Mouse (Mus musculus) heart, postnatal 10 days (tissue): ENCODE results near the gene Tor1b. TPM values are rescaled to one million over a fixed set of nuclear protein-coding genes. Genes with fewer than 3 reads are reported as not detected.
A peak's percentile ranks its signal among the peaks of the same experiment; 100 is the strongest.

Source experiments
- DNase-seq, 2 experiments: peaks; one replicate each; pipeline ENCODE4 v3.0.0; 2021
- intact Hi-C: fragments of 180-260 bp; cut with DNase I; formaldehyde crosslinking; loops from one replicate; pipeline ENCODE4 v1.15.1; 2025
- total RNA-seq, 2 experiments: library from RNA; stranded (reverse); gene quantifications; 2 replicates each; pipeline ENCODE4 v1.2.3; 2021

The Tor1b gene
- total RNA-seq, 2 experiments from 2014 or later = 29.3 to 34.0 TPM

DNA sequence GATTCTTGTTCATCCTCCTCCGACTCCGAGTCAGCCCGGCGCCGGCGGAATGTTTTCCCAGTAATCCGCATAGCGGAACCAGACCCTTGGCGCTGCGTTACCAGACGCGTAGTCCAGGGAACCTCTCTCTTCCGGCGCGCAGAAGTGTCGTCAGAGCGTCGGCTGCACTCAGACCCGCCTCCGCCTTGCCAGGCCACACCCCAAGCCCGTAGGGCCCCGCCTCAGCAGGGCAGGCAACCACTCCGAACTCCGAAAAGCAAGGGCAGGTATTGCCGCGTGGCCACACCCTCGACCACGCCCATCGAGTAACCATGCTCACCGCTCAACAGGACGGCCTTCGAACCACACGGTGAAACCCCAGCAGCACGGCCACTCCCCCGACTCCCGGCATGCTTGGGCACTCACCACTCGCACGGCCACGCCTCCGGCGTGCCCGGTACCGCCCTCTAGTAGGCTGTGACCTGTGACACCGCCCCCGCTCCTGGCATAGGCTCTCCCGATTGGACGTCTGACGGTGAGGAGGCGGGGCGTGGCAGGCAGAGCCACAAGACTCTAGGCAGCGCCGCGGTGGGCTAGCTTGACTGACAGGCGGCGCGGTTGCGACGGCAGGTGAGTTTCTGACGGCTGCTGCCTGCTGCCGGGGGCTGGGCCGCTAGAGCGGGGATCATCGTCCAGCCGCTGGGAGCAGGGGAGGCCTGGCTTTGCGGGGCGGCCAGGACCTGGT is 29.2 kb downstream of the Tor1b start, which contains the start of the genes BC005624 and Usp20:
TSS of gene BC005624 (minus strand) at position 412 of the 724 bp plus-strand sequence.
TSS of gene Usp20 (plus strand) at position 490 of the 724 bp plus-strand sequence.
- intact Hi-C loops = loop anchor here (2.0 kb wide), 1 partner anchor 29 kb away; the partner anchor contains the start of gene Tor1b
- peak; percentile 99 for DNase-seq

DNA sequence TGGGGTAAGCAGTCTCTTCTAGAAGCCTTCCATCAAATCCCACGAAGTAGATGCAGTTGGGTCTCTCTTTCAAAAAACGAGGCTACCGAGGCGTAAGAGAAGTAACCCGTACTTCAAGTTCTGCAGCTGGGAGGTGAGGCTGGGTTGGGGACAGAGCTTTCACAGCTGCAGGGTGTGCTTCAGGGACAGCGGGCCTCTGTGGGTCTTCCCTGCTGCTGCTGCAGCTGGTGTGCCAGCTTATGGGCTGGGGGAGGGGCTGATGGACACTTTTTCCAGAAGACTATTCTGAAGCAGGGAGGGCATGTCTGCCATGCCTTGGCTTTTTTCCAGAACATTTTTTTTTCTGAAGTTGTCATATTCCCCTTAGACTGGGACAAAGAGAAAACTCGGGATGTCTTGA is 30.3 kb downstream of the Tor1b start:
- intact Hi-C loops = no loop called here
- no peak for DNase-seq

DNA sequence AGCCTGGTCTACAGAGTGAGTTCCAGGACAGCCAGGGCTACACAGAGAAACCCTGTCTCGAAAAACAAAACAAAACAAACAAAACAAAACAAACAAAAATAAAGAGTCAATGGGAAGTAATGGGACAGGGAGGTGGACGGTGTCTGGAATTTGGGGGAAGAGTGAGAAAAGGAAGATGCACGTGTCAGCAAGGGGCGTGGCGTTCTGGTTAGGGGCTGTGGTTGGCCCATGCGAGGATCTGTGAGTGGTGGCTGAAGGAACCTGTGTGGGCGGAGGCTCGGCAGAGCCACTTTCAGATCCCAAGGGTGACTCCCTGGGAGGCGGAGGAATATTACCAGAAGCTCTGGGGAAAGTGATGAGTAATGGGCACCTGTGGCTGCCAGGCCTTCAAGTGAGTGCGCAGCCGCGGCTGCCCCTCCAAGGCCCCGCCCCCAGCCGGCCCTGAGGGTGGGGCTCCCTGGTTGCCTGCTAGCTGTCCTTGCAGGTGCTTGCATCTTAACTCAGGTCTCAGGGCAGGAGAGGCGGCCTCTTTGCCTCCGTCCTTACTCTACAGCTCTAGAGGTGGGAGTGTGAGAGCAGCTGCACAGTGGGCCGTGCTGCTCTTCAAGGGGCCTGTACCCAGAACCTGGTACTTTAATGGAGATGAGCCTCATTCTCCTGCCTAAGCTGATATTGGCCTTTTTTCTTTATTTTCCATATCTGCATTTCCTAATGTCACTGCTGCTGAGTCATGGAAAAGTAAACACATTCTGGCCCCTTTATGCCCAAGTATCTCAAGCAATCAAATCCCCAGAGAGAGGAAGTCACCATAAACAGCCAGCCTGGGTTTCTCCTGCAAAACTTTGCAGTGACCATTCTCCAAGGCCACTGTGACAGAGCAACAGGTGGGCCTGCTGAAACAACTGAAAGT is 32.6 kb downstream of the Tor1b start:
- peak; percentile 38 to 41 for DNase-seq
- intact Hi-C loops = no loop called here

DNA sequence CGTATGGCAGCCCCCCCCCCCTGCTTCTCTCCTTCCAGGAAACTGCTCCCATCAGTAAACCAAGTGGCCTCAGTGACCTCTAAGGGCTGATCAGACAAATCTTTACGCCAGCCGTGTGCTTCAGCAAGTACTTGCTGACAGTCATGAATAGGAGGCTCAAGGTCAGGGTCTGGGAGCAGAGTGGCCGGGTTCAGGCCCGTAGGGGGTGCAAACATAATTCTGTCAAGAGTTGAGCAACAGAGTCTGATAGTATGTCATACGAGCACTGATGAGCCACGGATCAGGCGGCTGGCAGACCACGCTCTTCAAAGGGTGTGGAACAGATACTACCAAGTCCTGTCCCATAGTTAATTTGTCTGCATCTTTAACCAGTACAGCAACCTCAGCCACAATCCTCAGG is 37.5 kb downstream of the Tor1b start:
- no peak for DNase-seq
- intact Hi-C loops = no loop called here

DNA sequence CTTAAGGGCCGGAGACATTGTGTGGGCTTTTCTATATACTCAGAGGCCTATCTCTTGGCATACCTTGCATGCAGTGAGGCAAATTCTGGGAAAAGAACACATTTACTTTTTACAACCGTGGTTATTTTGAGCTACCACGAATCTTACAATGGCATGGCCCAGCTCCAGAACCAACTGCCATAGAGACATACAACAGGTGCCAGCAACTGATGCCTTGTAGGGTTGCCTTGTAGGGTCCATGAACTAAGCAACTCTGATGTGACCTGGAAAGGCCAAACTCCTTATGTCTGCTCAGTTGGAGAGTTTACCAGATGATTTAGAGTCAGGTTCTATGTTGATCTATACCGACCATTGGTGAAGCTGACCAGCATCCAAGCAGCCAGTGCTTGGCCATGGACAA is 42.1 kb downstream of the Tor1b start:
- no peak for DNase-seq
- intact Hi-C loops = no loop called here

DNA sequence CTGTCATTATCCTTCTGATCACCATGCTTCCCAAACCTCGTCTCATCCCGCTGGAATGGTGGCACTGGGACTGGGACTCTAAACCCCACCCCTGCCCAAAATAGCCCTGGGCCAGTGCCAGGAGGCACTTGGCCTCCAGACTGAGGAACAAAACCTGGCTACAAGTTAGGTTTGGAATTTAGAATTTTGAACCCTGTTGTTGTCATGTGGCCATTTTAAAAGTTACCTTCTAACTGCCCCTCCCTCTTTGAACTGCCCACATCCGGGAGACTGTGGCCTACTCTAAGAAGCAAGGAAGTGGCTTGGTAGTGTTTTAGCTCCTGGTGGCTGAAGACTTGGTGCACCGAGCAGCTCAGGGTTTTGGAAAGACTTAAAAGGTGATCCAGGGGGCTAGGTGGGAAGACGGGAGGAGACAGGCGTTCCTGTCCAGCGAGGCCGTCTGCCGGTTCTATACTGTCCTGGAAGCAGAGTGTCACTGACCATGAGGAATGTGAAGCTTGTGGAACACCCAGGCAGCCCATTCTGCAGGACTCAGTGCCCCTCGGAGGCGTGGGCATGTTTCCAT is 42.8 kb downstream of the Tor1b start:
- peak; percentile 81 to 84 for DNase-seq
- intact Hi-C loops = no loop called here

DNA sequence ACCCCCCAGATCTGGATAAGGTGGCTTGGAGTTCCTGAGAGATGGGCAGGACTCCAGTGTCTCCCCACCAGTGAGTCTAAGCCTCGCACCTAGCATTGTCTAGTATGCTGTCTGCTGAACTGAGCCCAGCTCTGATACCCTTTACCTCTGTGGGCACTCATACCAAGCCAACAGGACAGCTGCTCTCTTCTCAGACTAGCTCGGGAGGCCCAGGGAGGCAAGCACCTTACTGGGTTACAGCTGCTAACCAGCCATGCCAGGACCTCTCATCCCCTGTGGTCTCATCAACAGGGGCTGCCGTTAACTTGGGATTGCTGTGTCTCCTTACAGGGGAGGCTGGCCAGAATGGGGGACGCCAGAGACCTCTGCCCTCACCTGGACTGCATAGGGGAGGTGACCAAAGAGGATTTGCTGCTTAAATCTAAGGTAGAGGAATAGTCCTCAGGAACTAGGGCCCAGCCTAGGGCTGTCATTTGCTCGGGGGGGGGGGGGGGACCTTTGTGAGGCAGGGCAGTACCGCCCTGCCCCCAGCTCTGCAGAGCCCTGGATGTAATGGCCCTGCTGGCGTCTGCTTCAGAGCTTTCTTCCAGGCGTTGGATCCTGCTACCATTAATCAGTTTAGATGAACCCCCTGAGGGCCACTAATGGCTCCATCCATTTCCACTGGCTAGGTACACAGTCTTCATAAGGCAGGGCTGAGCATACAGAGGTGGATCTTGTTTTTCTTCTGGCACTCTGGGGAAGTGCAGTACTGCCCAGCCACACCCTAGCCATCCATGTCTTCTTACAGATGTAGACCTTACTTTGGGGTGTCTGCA is 45.9 kb downstream of the Tor1b start:
- no peak for DNase-seq
- intact Hi-C loops = no loop called here

DNA sequence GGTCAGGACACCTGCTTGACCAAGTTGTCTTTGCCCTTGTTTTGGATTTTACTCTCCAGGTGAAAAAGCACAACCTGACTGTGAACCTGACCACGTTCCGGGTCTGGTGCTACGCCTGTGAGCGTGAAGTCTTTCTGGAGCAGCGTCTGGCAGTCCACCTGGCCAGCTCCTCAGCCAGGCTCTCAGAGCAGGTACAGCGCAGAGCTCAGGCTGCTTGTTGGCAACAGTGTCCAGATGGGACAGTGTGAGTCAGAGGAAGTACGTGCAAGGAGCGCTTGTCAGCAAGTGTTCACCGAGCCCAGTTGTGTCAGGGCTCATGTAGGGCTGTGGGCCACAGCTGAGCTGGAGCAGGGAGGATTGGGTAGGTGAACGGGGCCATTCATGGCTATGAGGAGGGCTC is 50.1 kb downstream of the Tor1b start:
- intact Hi-C loops = no loop called here
- DNase-seq = no peak

DNA sequence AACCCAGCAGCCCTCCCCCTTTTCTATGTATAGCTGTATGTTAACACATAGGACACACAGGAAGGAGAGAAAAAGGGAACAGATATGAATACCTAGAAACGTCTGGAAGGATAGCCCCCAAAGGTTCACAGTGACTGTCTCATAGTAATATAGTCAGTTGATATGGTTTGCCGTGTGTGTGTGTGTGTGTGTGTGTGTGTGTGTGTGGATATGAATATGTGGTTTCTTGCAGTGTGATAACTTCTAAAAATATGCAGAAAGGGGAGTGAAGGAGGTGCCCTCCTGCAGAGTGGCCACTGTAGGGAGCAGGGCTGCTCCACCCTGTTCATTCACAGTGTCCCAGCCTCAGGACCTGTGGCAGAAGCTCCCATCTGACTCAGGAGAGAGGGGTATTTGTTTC is 52.7 kb downstream of the Tor1b start:
- DNase-seq = no peak
- intact Hi-C loops = no loop called here

DNA sequence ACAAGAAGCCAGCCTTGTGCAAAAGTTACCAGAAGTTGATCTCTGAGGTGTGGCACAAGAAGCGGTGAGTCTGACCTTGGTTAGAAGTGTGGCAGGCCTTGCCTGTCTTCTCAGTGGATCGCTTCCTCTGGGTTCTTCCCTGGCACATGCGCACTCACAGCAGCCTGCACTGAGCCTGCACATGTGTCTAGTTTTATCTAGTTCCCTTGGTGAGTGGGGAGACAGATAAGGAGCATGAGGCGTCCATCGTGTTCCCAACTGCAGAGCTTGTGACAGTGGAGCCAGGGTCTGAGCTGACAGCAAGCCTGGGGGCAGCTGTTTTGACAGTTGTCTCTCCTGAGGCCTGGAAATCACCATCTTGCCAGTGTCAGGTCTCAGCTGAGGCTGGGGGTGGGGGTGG is 53.7 kb downstream of the Tor1b start:
- intact Hi-C loops = no loop called here
- peak; percentile 76 to 80 for DNase-seq

DNA sequence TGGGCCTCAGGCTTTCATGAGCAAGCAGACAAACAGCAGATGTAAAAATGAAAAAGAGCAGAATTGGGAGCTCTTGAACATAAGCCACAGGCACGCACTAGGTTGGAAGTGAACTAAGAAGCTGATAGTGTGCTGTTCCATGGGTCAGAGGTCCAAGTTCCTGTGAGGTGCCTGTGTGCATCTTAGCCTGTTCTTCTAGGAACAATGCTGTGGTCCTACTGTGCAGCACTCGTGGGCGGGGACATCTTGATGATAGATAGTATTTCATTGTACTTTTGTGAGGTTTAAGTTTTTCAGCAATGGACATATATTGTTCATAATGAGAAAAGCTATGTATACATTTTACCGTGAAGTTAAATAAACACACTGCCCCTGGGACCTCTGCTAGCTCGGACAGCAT is 54.4 kb downstream of the Tor1b start:
- intact Hi-C loops = no loop called here
- DNase-seq = no peak

Other genes starting within 250 kb of the Tor1b start
- gene 1700001O22Rik, start 149.3 kb upstream of the Tor1b start, total RNA-seq = 1 to 10 TPM in 1 of 2 experiments, under 1 TPM in 1; 0.93 to 1.7 TPM
- gene Ntmt1, start 145.1 kb upstream of the Tor1b start, total RNA-seq = 10 to 100 TPM; 41.3 to 41.9 TPM
- 10 to 100 TPM; 12.0 to 13.5 TPM for gene Asb6, start 122.6 kb upstream of the Tor1b start, total RNA-seq
- gene Prrx2, start 118.0 kb upstream of the Tor1b start, total RNA-seq = 1 to 10 TPM; 3.1 to 4.9 TPM
- gene Ptges, start 23.1 kb upstream of the Tor1b start, total RNA-seq = 1 to 10 TPM; 1.1 to 2.3 TPM
- gene Tor1a, start 15.0 kb downstream of the Tor1b start, total RNA-seq = 10 to 100 TPM; 18.9 to 20.7 TPM
- 10 to 100 TPM; 19.2 to 19.9 TPM for gene BC005624, start 29.2 kb downstream of the Tor1b start, total RNA-seq
- gene Usp20, start 29.3 kb downstream of the Tor1b start, total RNA-seq = 10 to 100 TPM; 58.5 to 61.1 TPM
- gene Fnbp1, start 189.0 kb downstream of the Tor1b start, total RNA-seq = 10 to 100 TPM; 48.6 to 60.9 TPM
- 10 to 100 TPM; 42.1 to 42.3 TPM for gene Gpr107, start 199.4 kb downstream of the Tor1b start, total RNA-seq